Mouse (Mus musculus) CD4-positive, CD25-positive, alpha-beta regulatory T cell, adult 2 months (primary cell): ENCODE results near the gene Ifi35.
"Not testable (repeated sequence)": the region's sequence is repeated elsewhere in the genome, so short reads cannot be mapped to it uniquely, and the experiment has no call there.

Source experiments
- DNase-seq: peaks from one replicate; pipeline ENCODE4 v3.0.0-alpha.2; 2012; ENCODE audit warnings: low read depth, low spot score

The Ifi35 gene

DNA sequence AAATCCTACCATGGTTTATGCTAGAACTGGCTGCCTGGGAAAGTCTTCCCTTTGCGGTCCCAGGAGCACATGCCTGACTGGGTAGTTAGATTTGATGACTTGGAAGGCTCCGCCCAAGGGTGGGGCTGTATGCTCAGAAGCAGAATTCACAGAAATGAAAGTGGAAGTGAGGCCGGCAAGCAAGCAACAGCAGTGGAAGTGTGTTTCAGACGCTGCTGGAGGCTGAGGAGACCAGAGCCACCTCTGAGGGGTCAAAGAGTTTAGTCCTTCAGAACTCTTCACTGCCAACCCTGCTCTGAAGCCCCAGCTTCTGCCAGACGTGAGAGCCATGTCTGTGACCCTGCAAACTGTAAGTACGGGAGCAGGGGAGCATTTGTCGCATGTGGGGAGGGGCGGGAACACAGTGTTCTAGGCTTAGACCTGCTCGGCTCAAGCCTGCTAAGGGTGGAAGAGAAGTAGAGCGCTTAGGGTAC, at the start of gene Ifi35:
TSS of gene Ifi35 (plus strand) at position 134 of the 473 bp plus-strand sequence.
- peak; percentile 90 for DNase-seq

DNA sequence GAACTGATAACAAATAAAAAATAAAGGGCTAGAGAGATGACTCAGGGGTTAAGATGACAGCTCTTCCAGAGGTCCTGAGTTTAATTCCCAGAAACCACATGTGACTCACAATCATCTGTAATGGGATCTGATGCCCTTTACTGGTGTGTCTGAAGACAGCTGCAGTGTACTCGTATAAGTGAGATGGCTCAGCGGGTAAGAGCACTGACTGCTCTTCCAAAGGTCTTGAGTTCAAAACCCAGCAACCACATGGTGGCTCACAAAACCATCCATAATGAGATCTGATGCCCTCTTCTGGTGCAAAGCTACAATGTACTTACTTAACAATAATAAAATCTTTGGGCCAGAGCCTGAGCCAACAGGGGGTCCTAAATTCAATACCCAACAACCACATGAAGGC, 32.9 kb upstream of the Ifi35 start:
- DNase-seq: peak; percentile 30

- DNase-seq: peak; percentile 45
These were observed 31.6 kb upstream of the Ifi35 start for GRCm38 (mm10) chr11:101416433-101417100.

- DNase-seq: peak; percentile 90
These were observed 30.9 kb upstream of the Ifi35 start, which contains the start of gene Aarsd1 for GRCm38 (mm10) chr11:101417101-101417855. Aarsd1 (minus strand) TSS chr11:101417615.

DNA sequence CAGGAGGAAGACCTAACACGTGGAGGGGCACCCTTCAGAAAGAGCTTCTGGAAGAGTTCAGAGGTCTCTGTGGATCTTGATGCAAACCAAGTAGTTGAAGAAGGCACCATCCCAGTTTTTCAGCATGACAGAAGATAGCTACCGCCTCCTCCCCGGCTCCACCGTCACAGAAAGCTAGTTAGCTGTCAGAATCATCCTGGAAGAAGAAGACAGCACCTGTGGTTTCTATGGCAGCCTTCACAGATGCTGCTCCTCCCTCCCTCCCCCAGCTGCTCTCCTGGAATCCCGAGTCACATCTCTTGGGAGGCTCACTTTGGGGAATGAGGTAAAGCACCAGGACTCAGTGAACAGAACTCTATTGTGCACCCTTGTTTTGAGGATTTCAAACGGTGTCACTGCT, 29.2 kb upstream of the Ifi35 start:
- DNase-seq: no peak

GRCm38 (mm10) chr11:101419610-101420009, 28.6 kb upstream of the Ifi35 start:
- no peak for DNase-seq

- no peak for DNase-seq
These were observed 28.1 kb upstream of the Ifi35 start for GRCm38 (mm10) chr11:101420148-101420547.

DNA sequence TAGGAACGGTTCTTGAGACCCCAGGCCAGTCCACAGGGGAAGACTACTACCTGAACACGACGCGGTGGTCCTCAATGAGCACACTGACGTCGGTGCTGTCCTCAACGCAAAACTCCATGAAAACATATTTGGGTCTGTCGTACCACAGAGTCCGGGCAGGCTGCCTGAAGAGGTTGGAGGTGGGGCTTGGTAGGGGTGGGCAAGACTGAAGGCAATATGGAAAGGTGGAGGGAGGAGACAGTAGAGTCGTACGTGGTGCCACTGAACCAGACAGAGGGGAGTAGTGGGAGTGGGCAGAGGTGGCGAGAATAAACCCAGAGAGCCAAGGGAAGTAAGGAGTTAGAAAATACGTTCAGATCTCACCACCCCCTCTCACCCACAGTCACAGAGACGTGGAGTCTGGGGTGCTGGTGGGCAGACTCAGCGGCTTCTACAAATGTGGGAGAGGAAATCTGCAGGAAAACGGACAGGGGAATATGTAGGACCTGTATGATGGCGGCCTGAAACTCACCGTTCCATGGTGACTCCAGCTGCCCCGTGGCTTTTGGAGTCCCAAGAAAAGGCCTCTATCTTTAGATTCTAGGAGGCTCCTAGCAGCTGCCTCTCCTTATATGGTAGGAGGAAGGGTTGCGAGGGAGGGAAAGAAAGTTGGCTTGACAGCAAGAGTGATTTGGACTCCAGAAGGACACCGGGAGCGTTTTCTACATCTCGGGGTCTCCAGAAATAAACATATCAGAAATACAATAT, 23.9 kb upstream of the Ifi35 start, which contains the start of gene Gm27029:
TSS of gene Gm27029 (minus strand) at position 692 of the 747 bp plus-strand sequence.
- peak; percentile 21 for DNase-seq

DNA sequence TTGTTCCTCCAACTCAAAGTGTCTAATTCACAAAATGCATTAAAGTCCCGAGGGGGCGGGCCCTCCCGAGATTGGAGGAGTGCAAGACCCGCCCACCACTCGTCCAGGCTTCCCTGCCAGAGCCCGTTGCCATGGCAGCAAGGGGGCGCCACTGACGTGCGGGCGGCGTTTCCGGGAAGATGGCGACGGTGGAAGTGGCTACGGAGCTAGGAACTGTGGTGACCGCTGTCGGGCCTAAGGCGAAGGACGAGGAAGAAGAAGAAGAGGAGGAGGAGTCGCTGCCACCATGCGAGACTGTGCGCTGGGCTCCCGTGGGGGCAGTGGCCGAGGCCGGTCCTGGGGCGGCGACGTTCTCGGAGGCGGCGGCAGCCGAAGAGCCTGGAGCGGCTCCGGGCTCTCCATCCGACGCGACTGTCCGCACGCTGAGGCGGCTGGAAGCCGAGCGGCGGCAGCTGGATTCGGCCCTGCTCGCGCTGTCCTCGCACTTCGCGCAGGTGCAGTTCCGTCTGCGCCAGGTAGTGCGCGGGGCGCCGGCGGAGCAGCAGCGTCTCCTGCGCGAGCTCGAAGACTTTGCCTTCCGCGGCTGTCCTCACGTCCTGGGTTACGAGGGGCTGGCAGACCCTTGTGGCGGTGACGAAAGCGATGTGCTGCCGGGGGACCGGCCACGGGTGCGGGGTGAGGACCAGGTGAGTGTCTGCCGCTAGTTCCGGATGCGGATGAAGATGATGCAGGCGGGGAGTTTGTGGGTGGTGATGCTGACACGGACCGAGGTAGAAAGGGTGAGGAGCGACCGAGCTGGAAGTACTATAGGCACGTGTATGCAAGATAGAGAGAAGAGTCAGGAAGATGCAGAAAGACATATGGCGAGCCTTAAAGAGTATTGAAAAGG, 23.0 kb upstream of the Ifi35 start, which contains the start of the genes Rundc1 and Ptges3l:
TSS of gene Rundc1 (plus strand) at position 161 of the 889 bp plus-strand sequence.
TSS of gene Ptges3l (minus strand) at position 409 of the 889 bp plus-strand sequence.
- peak; percentile 98 for DNase-seq

DNA sequence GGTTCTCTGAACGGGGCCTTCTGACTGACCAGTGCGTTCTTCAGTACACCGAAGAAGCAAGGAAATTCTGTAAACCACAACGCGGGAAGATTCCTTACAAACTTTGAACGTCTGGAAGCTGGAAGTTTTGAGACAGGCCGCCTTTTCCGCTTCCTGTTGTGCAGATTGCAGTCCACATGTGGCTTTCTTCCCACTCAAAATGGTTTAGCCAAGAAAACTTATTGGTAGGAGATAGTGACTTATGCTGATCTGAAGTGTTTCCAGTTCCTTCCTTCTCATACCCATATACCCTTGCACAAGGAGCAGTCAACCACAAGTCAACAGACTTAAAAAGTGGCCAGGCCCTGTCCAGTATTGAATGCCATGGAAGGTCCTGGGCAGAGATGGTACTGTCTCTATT, 22.0 kb upstream of the Ifi35 start:
- DNase-seq: no peak

DNA sequence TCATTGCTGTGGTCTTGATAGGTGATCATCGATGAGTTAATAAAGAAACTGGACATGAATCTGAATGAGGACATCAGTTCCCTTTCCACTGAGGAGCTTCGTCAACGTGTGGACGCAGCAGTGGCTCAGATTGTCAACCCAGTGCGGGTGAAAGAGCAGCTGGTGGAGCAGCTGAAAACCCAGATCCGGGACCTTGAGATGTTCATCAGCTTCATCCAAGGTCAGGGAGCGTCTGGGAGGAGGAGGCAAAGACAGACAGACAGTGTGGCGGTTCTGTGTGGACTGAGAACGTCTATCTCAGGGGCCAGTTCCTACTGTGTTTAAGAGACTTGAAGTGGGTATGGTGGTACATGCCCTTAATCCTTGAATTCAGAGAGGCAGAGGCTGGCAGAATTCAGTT, 16.9 kb upstream of the Ifi35 start:
- DNase-seq: no peak

DNA sequence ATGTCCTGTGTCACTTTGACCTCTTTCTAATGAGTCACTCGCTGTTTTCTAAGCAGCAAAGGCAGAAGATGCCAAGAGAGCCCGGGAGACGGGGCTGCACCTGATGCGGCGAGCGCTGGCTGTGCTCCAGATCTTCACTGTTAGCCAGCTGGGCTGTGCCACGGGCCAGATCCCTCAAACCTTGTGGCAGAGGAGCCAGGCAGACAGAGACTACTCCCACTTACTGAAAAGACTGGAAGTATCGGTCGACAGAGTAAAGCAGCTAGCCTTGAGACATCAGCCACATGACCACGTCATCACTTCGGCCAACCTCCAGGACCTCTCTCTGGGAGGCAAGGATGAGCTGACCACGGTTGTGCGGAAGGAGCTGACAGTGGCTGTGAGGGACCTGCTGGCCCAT, 14.8 kb upstream of the Ifi35 start:
- DNase-seq: no peak

GRCm38 (mm10) chr11:101435831-101436230, 12.4 kb upstream of the Ifi35 start:
- no peak for DNase-seq

GRCm38 (mm10) chr11:101436916-101437315, 11.3 kb upstream of the Ifi35 start:
- DNase-seq: no peak

GRCm38 (mm10) chr11:101438006-101438405, 10.2 kb upstream of the Ifi35 start:
- DNase-seq: not testable (repeated sequence)

DNA sequence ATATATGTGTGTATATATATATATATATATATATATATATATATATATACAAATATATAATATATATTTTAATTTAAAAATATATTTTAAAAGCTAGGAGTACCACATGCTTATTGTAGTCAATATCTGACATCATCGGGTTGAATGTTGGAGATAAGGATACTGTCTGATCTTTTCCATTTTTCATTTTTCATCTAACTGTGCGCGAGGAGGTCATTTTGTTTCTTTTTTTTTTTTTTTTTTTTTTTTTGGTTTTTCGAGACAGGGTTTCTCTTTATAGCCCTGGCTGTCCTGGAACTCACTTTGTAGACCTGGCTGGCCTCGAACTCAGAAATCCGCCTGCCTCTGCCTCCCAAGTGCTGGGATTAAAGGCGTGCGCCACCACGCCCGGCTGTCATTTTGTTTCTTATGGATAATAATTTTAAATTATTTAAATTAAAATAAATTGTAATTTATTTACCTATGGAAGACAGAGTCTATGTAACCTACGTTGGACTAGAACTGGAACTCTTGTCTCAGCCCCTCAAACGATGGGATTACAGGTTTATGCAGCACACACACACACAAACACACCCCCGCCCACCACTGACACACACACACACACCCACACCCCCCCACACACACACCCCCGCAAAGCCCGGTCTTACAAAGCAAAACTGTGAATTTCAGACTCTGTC, 6.6 kb upstream of the Ifi35 start:
- DNase-seq: not testable (repeated sequence)

- DNase-seq: peak; percentile 99
These were observed 6.0 kb upstream of the Ifi35 start, which contains the start of gene Rpl27 for GRCm38 (mm10) chr11:101442127-101442693. Rpl27 (plus strand) TSS chr11:101442298.

DNA sequence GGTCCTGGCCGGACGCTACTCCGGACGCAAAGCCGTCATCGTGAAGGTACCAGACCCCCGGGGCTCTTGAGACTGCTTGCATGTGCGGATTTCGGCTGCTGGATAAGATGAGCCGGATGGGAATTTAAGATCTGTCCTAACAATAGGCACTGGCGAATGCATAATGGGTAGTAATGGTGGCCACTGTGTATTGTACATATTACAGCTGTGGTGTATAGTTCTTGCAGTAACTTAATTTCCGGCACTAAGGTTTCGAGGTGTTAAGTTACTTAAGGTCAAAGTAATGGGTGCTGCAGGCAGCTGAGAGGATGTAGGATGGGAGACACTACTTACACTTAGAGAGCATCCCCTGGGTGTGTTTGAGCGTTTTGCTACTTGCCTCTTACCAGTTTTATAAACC, 5.4 kb upstream of the Ifi35 start:
- DNase-seq: no peak

GRCm38 (mm10) chr11:101446319-101446718, 1.9 kb upstream of the Ifi35 start:
- peak; percentile 22 for DNase-seq

DNA sequence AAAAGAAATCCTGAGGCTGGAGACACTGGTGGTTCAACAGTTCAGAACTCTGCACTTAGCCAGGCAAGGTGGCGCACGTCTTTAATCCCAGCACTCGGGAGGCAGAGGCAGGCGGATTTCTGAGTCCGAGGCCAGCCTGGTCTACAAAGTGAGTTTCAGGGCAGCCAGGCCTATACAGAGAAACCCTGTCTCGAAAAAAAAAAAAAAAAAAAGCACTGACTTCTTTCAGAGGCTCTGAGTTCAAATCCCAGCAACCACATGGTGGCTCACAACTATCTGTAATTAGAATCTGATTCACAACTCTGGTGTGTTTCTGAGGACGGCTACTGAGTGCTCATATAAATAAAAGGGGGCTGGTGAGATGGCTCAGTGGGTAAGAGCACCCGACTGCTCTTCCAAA, 1.3 kb upstream of the Ifi35 start:
- not testable (repeated sequence) for DNase-seq
